Mouse (Mus musculus): ENCODE results near the gene Pitx3.

- TF ChIP-seq CTCF (IDR thresholded peaks at IDR 0.05; ENCODE audit: low read depth) (no peak), EP300 (optimal IDR thresholded peaks at IDR 0.05) (no peak)
These were observed 37.9 kb downstream of the Pitx3 start for GRCm38 (mm10) chr19:46110214-46110613.

All from stomach, postnatal 0 days (tissue).